Mouse (Mus musculus) neural tube, embryonic 14.5 days (tissue): Measurements from ENCODE around the gene Nadk2. TPM values are rescaled to one million over a fixed set of nuclear protein-coding genes. Genes with fewer than 3 reads are reported as not detected.

Experiments used
- ATAC-seq: fragments of 200-750 bp; cut with Nextera tagmentation; 2 replicates; pipeline ENCODE4 v1.8.0; 2017; ENCODE audit warnings: low read depth, mild to moderate bottlenecking, moderate TSS enrichment, moderate library complexity
- H3K27ac ChIP-seq: fragments of 300-500 bp; sonication (generic); 2 replicates; pipeline ENCODE4 v1.5.1; 2014; ENCODE audit warnings: low read depth, mild to moderate bottlenecking, control low read depth, low read length, moderate library complexity, mixed read lengths
- H3K27me3 ChIP-seq: fragments of 300-500 bp; sonication (generic); 2 replicates; pipeline ENCODE4 v1.6.1; 2014; ENCODE audit warnings: low read length; ENCODE audit not compliant: control insufficient read depth, insufficient read depth
- H3K36me3 ChIP-seq: fragments of 300-500 bp; sonication (generic); 2 replicates; pipeline ENCODE4 v1.6.1; 2014; ENCODE audit warnings: low read length, mixed read lengths; ENCODE audit not compliant: control insufficient read depth, insufficient read depth
- H3K4me1 ChIP-seq: fragments of 300-500 bp; sonication (generic); 2 replicates; pipeline ENCODE4 v1.6.1; 2014; ENCODE audit warnings: low read length; ENCODE audit not compliant: control insufficient read depth, insufficient read depth
- H3K4me2 ChIP-seq: fragments of 300-500 bp; sonication (generic); 2 replicates; pipeline ENCODE4 v1.6.1; 2014; ENCODE audit warnings: mild to moderate bottlenecking, low read depth, low read length, control low read depth
- H3K4me3 ChIP-seq: fragments of 300-500 bp; sonication (generic); 2 replicates; pipeline ENCODE4 v1.5.1; 2014; ENCODE audit warnings: low read depth, low read length, control low read depth, mixed read lengths
- H3K9ac ChIP-seq: fragments of 300-500 bp; sonication (generic); replicated peaks from 2 replicates; pipeline ENCODE4 v1.6.1; 2014; ENCODE audit warnings: low read depth, mild to moderate bottlenecking, control low read depth, low read length, mixed read lengths
- H3K9me3 ChIP-seq: fragments of 300-500 bp; sonication (generic); 2 replicates; pipeline ENCODE4 v1.6.1; 2016; ENCODE audit warnings: low read length; ENCODE audit not compliant: control insufficient read depth
- WGBS: fragments of 180-500 bp; shearing (Covaris S2); extraction: QIAGEN DNeasy Blood & Tissue Kit; methylation state at CpG from one replicate; pipeline ENCODE4 v1.1.7; 2014; 5-methylcytosine and 5-hydroxymethylcytosine counted together
- polyA plus RNA-seq: library from polyadenylated mRNA; unstranded; fragments of >200 nt; fragmentation: Nextera tagmentation; extraction: Ambion mirVana; gene quantifications from 2 replicates; pipeline ENCODE4 v1.2.1, GENCODE M21; 2014

Nadk2 gene
- polyA plus RNA-seq, 1 experiment from 2014 or later, result 37.6 TPM

DNA sequence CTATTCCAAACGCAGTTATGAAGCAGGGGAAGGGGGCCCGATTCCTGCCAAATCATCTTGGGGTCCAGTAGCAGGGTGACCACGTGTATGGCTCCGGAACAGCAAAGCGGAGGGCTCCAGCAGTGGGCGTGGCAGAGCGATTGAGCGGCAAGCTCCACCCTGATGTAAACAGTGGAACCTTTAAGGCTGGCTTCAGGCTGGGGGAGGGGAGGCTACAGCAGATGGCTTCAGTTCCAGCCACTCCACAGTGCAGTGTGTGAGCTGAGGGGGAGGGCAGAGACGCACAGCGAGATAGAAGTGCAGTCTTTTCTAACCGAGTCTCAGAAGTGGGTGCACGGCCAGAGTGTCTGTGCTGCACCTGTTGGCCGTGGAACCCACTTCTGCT, 23.3 kb downstream of the Nadk2 start:
- WGBS, result 15% methylated on average over 13 of the region's 13 CpGs
- no peak overlapping the region for H3K4me3 ChIP-seq
- no peak overlapping the region for H3K4me2 ChIP-seq
- no peaks in the 10 kb centered on the region for H3K27me3 ChIP-seq
- H3K27ac ChIP-seq, result no peak overlapping the region
- no peaks in the 10 kb centered on the region for H3K4me1 ChIP-seq
- no peaks in the 10 kb centered on the region for H3K9me3 ChIP-seq
- H3K36me3 ChIP-seq, result peaks cover 9% of the 10 kb centered on the region; the same call in 1 of the 2 replicates
- ATAC-seq, result peak; percentile 86
- H3K9ac ChIP-seq, result no peak overlapping the region

GRCm38 (mm10) chr15:9096865-9097264, 25.8 kb downstream of the Nadk2 start:
- no peak overlapping the region for H3K4me3 ChIP-seq
- H3K27ac ChIP-seq, result no peak overlapping the region
- peaks cover 19% of the 10 kb centered on the region; the same call in 1 of the 2 replicates for H3K36me3 ChIP-seq
- no peaks in the 10 kb centered on the region for H3K4me1 ChIP-seq
- ATAC-seq, result no peak
- H3K27me3 ChIP-seq, result no peaks in the 10 kb centered on the region
- no peaks in the 10 kb centered on the region for H3K9me3 ChIP-seq
- H3K4me2 ChIP-seq, result no peak overlapping the region
- no peak overlapping the region for H3K9ac ChIP-seq
- 88% methylated on average over 4 of the region's 4 CpGs for WGBS

- no peaks in the 10 kb centered on the region for H3K4me1 ChIP-seq
- no peak overlapping the region for H3K4me2 ChIP-seq
- H3K27ac ChIP-seq, result no peak overlapping the region
- no peak overlapping the region for H3K9ac ChIP-seq
- H3K4me3 ChIP-seq, result no peak overlapping the region
- H3K36me3 ChIP-seq, result peaks cover 19% of the 10 kb centered on the region; the same call in 1 of the 2 replicates
- 83% methylated on average over 10 of the region's 10 CpGs for WGBS
- H3K9me3 ChIP-seq, result no peaks in the 10 kb centered on the region
- peak; percentile 78; the same call in 1 of the 2 replicates for ATAC-seq
- no peaks in the 10 kb centered on the region for H3K27me3 ChIP-seq
Observed at GRCm38 (mm10) chr15:9100446-9101077, 29.5 kb downstream of the Nadk2 start.

GRCm38 (mm10) chr15:9106303-9107074, 35.4 kb downstream of the Nadk2 start:
- 76% methylated on average over 13 of the region's 13 CpGs for WGBS
- no peaks in the 10 kb centered on the region for H3K4me1 ChIP-seq
- H3K36me3 ChIP-seq, result peaks cover 10% of the 10 kb centered on the region

GRCm38 (mm10) chr15:9110526-9111347, 39.7 kb downstream of the Nadk2 start:
- H3K36me3 ChIP-seq, result peaks cover 22% of the 10 kb centered on the region
- H3K4me3 ChIP-seq, result no peak overlapping the region
- H3K27ac ChIP-seq, result no peak overlapping the region
- H3K4me1 ChIP-seq, result no peaks in the 10 kb centered on the region
- H3K27me3 ChIP-seq, result no peaks in the 10 kb centered on the region
- H3K4me2 ChIP-seq, result no peak overlapping the region
- no peak; the same call in 1 of the 2 replicates for ATAC-seq
- no peak overlapping the region for H3K9ac ChIP-seq
- WGBS, result 82% methylated on average over 6 of the region's 6 CpGs
- no peaks in the 10 kb centered on the region for H3K9me3 ChIP-seq

More at GRCm38 (mm10) chr15:9106303-9107074, 35.4 kb downstream of the Nadk2 start:
- Histone ChIP-seq H3K27ac (no peak overlapping the region), H3K4me3 (no peak overlapping the region), H3K9me3 (no peaks in the 10 kb centered on the region), H3K27me3 (no peaks in the 10 kb centered on the region), H3K9ac (no peak overlapping the region), H3K4me2 (no peak overlapping the region)
- no peak for ATAC-seq

DNA sequence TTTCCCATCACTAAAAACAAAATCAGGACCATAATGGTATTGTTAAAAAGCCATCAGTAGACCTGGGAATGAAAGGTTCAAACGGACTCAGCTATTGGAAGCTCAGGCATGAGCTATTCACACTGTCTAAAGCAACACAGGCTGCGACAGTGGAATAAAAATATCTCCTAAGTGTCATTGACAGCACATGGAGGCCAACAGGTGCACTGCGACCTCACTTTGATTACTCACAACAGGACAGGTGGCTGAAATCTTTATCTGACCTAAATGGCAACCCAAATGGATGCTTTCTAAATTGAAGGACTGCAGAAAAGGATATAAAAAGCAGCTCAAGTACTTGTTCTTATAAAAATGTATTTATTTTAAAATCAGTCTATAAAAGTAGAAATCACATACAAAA, 40.6 kb downstream of the Nadk2 start:
- whole genome bisulfite sequencing, result 84% methylated on average over 3 of the region's 3 CpGs
- H3K4me3 ChIP-seq, result no peak overlapping the region
- no peaks in the 10 kb centered on the region for H3K27me3 ChIP-seq
- ATAC-seq, result no peak
- no peak overlapping the region for H3K4me2 ChIP-seq
- H3K27ac ChIP-seq, result no peak overlapping the region
- no peak overlapping the region for H3K9ac ChIP-seq
- peaks cover 21% of the 10 kb centered on the region for H3K36me3 ChIP-seq
- H3K9me3 ChIP-seq, result no peaks in the 10 kb centered on the region
- H3K4me1 ChIP-seq, result no peaks in the 10 kb centered on the region

GRCm38 (mm10) chr15:9113556-9113955, 42.5 kb downstream of the Nadk2 start:
- Histone ChIP-seq H3K4me3 (no peak overlapping the region), H3K4me2 (no peak overlapping the region), H3K27ac (no peak overlapping the region), H3K4me1 (no peaks in the 10 kb centered on the region), H3K9ac (no peak overlapping the region), H3K36me3 (peaks cover 30% of the 10 kb centered on the region), H3K9me3 (no peaks in the 10 kb centered on the region), H3K27me3 (no peaks in the 10 kb centered on the region)
- ATAC-seq, result no peak; the same call in 1 of the 2 replicates
- WGBS, result 83% methylated on average over 9 of the region's 9 CpGs

- Histone ChIP-seq H3K9me3 (no peaks in the 10 kb centered on the region), H3K9ac (no peak overlapping the region), H3K4me1 (no peaks in the 10 kb centered on the region), H3K4me2 (no peak overlapping the region), H3K36me3 (peaks cover 35% of the 10 kb centered on the region), H3K4me3 (no peak overlapping the region), H3K27ac (no peak overlapping the region), H3K27me3 (no peaks in the 10 kb centered on the region)
- 88% methylated on average over 4 of the region's 4 CpGs for WGBS
- ATAC-seq, result 0 out of 2 replicates have a peak, but pooled peaks have one; percentile 14
Observed at GRCm38 (mm10) chr15:9114131-9114530, 43.1 kb downstream of the Nadk2 start.
